Mouse (Mus musculus): ENCODE measurements around the gene Rimbp2.

GRCm38 (mm10) chr5:128947093-128947492, 6.2 kb downstream of the Rimbp2 start:
- TF ChIP-seq GATA1 (IDR thresholded peaks at IDR 0.05; ENCODE audit: low read length) (no peak), TAL1 (IDR thresholded peaks at IDR 0.05; ENCODE audit: low read length) (no peak)
